Mouse (Mus musculus) kidney, adult 9 months (tissue): ENCODE measurements around the gene Cd300lf.

Source experiments
- DNase-seq: peaks from one replicate; pipeline ENCODE4 v3.0.0; 2022

Cd300lf gene

DNA sequence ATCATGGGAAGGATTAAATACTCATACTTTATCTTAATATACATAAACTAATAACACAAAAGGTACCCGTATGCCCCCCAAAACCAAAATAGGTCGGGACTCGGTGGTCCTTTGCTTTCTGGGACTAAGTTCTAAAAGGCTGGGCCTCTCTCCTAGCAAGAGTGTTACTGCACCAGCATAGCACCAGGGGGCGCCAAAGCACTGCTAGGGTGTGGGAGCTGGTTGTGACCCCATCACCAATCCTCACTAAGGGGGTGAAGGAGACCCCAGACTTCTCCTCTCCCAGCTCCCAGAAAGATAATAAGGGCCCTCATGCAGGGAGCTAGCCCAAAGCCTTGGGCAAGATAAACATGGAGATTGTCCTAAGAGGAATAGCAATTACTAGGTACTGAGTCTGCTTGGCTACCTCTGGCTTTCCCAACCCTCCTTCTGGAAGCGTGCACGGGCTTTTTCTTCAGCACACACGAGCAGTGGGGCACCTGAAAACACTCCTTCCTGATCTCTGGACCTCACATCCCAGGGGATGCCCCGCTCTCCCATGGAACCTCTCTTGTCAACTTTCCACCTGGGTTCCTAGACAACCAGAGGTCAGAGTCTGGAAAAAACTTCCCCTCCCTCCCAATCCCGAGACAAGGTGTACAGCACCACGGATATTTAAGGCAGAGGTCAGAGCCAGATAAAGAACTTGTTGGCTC is 27.2 kb upstream of the Cd300lf start:
- peak; percentile 77 for DNase-seq

DNA sequence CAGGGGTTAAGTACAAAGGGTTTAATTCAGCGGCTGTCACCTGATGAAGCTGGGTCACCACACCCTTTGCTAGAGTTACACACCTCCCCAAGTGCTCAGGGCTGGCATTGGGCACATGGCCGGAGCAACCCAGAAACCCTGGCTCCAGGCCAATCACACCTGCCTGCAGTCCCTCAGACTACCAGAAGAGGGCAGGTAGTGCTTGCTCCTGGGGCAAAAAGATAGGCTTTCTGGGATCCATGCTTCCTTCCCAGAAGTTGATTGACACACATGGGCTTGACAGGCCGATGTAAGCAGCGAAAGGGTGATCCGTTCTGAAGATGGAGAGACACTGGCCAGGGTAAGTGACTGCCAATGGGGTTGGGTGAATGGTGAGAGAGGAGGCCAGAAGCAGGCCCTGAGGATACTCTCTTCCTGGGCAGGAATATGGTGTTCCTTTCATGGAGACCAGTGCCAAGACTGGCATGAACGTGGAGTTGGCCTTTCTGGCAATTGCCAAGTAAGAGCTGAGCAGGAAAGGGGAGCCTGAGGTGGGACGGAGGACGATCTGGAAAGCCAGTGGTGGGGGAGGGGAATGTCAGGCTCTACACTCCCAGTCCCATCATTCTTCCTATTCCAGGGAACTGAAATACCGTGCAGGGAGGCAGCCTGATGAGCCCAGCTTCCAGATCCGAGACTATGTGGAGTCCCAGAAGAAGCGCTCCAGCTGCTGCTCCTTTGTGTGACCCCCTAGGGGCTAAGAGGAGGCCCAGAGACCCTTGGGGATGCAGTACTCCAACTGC is 26.4 kb upstream of the Cd300lf start:
- DNase-seq, result peak; percentile 98

DNA sequence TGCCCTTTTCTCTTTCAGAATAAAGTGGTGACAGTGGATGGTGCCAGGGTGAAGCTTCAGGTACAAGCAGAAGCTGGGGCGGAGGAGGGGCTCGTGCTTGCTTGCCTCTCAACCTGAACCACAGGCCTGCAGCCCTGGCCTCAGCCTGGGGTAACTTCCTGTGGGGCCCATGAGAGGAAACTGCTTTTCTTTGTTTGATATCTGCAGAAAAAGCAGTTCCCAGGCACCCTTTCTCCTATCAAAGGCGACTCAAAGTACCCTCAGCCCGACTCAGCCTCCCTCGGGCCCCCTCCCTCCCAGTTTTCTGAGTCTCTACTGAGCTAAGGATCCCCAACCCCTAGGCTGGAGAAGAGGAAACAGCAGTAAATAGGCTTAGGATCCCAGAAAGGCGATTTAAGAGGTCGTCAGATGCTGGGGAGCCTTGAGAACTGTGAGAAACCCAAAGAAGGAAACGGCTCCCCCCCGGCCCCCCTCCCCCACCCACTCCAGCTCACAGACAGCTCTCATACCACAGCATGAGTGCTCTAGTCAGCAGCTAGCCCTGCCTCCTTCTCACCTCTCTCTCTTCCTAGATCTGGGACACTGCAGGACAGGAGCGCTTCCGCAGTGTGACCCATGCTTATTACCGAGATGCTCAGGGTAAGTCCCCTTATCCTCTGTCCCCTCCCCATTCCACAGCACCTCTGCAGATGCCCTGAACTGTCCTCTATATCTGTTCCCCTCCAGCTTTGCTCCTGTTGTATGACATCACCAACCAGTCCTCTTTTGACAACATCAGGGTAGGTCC is 24.3 kb upstream of the Cd300lf start:
- no peak for DNase-seq

DNA sequence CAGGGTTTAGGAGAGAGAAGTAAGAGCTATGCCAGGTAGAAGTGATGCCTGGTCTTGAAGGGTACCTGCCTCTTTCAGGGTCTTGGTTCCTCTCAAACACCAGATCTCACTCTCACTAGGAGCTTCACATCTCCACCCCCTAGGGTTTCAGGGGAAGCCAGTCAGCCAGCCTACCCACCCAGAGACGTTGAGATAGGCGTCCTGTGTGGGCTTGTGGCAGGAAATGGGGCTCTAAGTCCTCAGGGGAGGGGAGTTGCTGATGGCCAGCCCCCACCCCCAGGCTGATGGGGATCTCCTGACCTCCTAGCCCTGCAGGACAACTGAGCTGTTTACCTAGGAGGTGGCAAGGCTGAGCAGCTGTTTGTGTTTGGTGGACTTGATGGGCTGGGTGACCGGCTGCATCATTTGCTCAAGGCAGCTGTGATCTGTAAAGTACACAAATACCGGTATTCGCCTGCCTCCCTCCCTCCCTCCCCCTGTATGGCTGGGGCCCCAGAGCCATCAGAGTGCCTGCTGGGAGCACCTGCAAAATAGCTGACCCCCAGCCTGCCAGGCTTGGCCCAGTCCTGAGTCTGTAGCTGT is 21.4 kb upstream of the Cd300lf start:
- DNase-seq, result no peak

DNA sequence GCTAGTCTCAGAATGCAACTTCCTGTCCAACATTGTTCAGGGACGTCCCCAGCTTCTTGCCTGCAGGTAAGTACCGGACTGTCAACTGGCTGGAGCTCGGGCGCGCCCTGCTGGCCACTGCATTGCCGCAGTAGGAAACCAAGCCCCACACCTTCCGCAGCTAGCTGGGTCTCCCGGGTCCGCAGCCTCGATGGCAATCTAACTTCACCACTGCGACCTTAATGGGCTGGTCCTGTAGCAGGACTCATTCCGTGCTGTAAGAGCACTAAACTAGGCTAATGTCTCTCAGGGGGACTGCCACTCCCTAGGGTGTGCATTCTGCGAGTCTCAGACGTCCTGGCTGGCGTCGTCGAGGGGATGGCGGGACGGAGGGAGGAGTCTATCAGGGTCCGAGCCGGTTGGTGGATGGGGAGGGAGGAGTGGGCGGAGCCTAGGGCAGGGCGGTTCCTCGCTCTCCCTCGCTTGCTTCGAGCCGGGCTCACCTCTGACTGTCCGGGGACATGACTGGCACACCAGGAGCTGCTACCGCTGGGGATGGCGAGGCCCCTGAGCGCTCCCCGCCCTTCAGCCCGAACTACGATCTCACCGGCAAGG is 20.0 kb upstream of the Cd300lf start:
- DNase-seq, result peak; percentile 85

DNA sequence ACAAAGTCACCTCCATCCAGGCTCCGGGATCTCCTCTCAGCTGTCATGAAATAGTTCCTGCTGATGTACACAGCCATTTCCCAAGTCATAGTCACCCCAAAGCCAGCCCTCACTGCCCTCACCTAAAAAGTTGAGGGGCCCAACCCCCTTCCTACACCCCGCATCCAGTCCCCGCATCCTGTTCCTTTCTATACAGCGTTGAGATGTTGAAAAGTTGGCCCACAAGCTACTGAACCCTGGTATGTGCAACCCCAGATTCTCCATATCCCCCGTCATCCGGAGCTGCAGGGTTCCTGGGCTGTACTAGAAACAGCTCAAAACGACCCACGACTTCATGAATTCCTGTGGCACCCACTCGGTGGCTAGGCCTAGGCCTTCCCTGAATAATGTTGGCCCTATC is 19.3 kb upstream of the Cd300lf start:
- no peak for DNase-seq

DNA sequence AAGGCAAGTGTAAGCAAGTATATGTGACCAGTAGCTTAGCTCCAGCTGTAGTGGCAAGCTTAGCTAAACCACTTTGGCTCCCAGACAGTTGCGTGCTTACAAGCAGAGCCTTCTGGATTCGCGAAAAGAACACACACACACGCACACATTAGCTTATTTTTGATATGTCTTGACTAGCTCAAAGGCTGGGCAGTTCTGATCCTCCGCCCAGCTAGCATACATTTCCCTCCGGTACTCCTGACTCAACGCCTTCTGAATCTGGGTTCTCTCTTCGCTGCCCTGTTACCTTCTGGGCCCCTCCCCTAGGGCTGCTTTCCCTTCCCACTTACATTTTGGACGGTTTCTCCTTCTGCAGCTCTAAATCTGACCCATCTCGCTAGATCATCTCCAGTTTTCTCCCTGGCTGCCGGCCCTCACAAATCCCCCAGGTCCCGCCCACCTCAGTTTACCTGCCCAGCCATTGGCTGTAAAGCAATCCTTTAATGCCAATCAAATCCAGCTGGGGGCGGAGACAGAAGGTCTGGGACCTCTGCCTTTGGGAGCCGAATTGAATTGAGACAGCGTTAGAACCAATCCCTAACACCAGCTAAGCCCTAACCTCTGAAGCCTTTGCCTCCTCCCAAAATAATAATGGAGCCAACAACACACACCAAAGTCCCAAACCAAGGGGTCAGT is 18.1 kb upstream of the Cd300lf start:
- peak; percentile 71 for DNase-seq

DNA sequence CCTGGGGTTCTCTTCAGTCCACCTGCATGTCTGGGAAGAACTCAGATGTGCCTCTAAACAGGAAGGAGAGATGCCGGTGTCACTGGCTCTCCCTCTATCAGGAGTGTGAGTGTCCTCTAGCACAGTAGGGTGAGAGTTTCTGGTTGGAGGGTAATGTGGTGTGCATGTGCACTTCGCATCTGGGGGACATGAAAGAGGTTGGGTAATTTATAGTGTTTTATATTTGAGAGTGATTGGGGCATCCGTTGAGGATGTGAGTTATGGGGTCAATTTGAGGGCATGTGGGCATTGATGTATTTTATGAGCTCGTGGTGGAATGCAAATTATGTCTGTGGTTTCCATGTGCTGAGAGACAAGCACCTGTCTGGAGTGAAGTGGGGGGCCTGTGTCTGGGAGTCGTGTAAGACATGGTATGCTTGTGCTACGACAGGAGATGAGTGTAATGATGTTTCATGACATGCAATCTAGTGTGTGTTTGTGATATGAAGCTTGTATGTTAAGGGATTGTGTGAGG is 17.0 kb upstream of the Cd300lf start:
- DNase-seq, result no peak

DNA sequence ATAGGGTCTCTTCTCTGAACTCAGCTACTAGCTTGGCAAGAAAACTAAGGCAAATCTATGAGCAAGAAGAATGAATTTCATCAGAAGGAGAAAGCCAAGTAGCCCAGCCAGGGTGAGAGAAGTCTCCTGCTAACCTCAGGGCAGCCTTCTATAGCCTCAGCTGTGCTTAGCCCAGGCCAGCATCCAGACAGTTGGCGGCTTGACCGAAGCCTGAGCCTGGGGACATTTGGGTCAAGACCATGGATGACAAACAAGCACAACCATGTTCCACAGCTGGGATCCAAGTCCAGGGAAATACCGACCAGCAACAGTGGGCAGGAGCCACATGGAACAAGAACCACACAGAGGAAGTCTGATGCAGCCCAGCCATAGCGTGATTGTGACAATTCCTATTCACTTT is 14.0 kb upstream of the Cd300lf start:
- DNase-seq, result no peak

DNA sequence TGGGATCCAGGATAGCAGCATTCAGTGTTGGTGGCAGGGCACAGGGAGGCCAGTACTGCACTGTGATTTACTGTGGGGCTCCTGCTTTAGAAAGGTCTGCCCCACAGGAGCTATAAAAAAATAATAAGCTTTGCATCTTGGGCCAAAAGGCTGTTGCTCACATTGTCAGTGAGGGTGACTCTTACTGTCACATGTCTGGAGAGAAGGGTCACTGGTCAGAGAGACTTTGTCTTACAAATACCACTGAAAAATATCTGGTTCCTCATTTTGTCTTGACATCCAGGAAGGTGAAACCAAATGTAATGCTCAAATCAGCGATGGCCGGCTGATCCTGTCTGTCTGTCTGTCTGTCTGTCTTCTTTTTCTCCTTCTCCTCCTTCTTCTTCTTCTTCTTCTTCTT is 8.2 kb upstream of the Cd300lf start:
- DNase-seq, result no peak

DNA sequence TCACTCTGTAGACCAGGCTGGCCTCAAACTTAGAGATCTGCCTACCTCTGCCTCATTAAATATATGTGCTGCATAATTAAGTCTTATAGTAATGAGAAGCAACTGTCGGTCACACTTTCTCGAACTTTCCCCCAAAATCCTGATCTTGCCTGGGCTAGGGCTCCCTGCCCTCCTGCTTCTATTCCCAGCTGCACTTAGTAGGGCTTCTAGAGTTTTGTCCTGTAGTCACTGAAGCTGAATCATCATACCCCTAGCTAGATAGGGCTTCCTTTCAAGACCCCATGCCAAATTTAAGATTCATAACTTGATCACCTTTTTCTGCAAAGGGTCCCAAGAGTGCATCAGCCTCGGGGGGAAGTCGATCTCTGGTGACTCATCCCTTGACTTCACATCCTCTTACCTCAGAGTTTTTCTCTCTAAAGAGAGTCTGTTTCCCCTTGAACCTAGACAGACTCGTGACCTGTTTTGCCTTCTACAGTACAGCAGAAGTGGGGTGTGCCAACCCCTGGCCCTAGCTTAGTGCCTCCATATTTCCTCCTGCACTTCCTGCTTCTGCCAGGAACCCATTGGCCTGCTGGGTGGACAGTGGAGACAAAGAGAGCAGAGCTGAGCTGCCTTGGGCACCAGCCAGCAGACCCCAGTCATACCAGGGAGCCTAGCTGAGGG is 4.9 kb upstream of the Cd300lf start:
- no peak for DNase-seq

DNA sequence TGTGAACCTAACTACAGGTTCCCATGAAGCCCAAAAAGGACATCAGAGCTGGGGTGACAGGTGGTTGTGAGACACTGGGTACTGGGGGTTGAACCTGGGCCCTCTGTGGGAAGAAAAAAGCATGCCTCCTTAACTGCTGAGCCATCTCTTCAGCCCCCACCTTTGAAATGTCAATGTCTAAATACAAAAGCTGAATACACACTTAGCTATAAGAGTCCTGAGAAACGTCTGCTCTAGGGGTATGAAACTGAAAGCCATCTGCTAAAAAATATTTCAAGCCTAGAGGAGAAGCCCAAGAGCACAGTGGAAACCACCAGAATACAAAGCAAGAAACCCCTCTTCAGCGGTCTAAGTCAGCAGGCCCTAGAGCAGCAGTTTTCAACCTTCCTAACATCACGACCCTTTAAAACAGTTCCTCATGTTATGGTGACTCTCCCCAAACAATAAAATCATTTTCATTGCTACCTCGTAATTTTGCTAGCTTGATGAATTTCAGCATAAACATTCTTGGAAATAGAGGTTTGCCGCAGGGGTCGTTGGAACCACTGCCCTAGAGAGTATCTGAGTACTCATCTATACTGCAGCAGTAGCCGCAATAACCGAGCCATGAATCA is 1.9 kb downstream of the Cd300lf start:
- no peak for DNase-seq

DNA sequence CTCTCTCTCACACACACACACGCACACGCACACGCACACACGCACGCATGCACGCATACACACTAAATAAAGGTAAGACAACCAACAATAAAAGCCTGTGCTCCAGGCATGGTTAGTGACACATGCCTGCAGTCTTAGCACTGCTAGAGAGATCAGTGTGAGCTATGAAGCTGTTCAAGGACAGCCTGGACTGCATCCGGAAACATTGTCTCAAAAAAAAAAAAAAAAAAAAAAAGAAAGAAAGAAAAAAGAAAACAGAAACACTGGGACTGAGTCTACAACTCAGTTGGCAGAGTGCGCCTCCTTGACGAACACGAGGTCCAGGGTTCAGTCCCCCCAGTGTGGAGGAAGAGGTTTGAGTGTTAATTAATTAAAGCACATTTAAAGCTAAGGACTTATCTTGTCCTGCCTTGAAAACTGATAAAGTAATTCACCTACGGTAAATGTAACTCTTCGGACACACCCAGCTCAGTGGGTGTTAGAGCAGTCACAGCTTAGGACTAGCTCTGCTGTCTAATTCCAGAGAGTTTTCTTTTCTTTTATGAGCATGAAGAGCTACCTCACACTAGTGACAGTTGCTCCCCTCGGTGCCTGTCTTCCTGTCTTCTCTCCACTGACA is 4.2 kb downstream of the Cd300lf start:
- DNase-seq, result no peak

DNA sequence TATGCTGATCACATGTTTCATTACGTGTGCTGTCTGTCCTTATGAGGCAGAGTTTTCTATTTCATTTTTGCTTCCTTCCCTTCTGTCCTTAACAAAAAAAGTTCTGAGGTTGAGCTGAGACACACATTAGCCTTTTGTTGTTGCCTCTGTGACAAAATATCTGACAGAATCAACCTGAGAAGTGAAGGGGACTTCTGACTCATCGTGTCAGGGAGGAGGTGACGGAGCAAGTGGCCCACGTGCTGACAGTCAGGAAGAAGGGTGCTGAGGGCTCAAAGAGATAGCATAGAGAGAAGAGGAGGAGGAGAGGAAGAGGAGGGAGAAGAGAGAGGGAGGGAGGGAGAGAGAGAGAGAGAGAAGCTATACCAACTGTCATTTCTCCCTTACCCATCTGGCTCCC is 5.3 kb downstream of the Cd300lf start:
- DNase-seq, result no peak

DNA sequence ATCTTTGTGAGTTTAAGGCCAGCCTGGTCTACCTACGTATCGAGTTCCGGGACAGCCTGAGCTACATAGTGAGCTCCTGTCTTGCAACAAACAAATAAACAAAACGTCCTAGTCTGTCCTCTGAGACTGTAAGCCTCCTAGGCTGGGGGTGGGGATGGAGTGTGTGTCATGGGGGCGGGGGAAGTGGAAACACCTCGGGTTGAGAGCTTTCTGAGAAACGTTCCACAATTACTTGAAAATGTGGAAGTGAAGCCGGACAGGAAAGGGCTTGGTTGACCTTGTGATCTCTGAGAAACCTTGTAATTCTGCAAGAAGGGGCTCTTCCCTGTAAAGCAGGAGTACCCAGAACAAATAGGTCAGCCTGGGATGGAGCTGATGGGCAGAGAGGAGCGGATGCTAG is 14.4 kb downstream of the Cd300lf start:
- no peak for DNase-seq

DNA sequence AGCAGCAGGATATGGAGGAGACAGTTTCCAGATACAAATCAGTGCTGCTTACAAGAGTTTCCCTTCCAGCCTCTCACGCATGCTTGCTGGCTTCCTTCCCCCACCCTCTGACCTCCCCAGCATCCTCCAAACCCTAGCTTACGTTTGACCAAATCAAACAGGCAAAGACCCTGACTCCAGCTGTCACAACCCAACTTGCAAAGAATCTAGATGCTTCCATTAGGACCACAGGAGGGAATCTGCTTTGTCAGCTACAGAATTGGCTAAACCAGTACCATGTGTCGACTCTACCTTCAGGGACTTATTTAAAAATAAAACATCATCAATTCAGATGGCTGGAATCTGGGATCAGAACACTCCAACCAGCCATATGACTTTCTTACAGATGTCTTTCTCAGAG is 21.6 kb downstream of the Cd300lf start:
- no peak for DNase-seq

DNA sequence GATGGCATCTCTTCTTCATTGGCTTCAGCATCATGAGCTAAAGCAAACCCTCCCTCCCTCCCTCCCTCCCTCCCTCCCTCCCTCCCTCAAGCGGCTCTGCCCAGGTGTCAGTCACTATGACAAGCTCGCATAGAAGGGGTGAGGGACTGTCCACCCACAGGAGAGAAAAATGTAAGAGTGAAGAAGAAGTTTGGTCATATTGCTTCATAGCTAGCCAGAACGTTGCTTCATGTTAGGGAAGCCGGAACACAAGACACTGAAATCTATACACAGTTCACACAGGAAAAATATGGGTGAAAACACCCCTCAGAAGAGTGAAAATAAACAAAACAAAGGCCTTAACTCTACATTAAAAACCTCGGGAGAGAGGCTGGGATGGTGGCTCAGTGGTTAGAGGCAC is 23.5 kb downstream of the Cd300lf start:
- no peak for DNase-seq

DNA sequence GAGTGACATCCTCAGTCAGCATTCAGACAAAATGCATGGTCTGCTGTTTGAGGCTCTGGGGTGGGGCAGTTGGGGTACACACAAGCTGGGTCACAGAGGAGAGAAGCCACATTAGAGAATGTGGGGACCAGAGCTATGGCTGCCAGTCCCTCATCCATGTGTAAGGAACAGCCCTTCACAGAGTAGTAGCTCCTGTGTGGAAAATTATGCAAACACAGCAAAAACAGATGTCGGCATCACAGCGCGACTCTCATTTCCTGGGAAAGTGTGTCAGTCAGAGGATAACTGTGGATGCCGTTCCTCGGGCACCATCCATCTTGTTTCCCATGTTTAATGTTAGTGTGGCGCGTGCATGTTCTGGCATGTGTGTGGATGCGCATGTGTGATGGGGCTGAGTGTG is 25.6 kb downstream of the Cd300lf start:
- DNase-seq, result no peak

DNA sequence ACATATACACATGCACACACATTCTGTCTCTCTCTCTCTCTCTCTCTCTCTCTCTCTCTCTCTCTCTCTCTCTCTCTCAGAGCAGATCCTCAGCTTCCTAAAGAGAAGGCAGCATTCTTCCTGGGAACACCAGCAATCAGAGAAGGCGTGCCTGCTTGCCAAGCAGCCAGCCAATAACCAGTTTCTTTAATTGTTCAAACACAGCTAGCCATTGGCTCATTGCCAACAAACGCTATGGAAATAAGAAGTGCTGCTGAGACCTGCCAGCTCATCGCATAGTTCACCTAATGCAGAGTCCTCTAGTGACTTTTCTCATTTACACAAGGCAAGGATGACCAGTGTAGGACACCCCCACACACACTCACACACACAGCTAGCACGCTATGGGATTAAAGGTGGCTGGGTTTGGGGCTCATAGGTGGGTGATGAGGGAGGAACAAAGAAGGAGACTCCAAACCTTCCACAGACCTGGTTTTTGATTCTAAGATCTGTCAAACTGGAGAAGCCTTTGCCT is 26.3 kb downstream of the Cd300lf start:
- no peak for DNase-seq

DNA sequence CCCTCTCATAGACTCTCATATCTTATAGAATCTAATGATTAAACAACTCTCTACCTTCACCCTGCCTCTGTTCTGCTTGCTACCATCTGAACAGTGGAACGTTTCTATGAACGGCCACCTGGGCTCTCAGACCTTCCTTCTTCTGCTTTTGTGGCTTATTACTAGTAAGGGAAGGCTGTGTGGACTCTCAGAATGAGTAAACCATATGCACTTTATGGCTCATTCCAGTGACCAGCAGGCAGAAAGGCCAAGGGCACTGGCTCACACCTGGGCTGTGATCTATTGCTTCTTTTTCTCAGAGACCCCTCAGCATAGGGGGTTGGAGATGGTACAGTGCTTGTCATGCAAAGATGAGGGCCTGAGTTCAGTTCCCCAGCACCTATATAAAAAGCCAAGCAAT is 27.2 kb downstream of the Cd300lf start:
- DNase-seq, result no peak
